Mouse (Mus musculus) forebrain, postnatal 0 days (tissue): ENCODE data around the gene Cd72. TPM values are rescaled to one million over a fixed set of nuclear protein-coding genes. Genes with fewer than 3 reads are reported as not detected.
"Not testable (repeated sequence)": the region's sequence is repeated elsewhere in the genome, so short reads cannot be mapped to it uniquely, and the experiment has no call there.

ENCODE experiments used
- ATAC-seq: fragments of 200-750 bp; cut with Nextera tagmentation; 2 replicates; pipeline ENCODE4 v1.8.0; 2017; ENCODE audit warnings: mild to moderate bottlenecking, moderate library complexity
- DNase-seq: peaks from one replicate; pipeline ENCODE4 v3.0.0-alpha.2; 2015
- H3K27ac ChIP-seq: fragments of 300-500 bp; sonication (generic); 2 replicates; pipeline ENCODE4 v1.5.1; 2014; ENCODE audit warnings: low read depth, mild to moderate bottlenecking, antibody characterized with exemption, low read length, moderate library complexity, mixed read lengths
- H3K27me3 ChIP-seq: fragments of 300-500 bp; sonication (generic); 2 replicates; pipeline ENCODE4 v1.6.1; 2014; ENCODE audit warnings: mild to moderate bottlenecking, low read length, mixed read lengths; ENCODE audit not compliant: insufficient read depth
- H3K36me3 ChIP-seq: fragments of 300-500 bp; sonication (generic); 2 replicates; pipeline ENCODE4 v1.6.1; 2014; ENCODE audit warnings: mild to moderate bottlenecking, moderate library complexity; ENCODE audit not compliant: insufficient read depth
- H3K4me1 ChIP-seq: fragments of 300-500 bp; sonication (generic); 2 replicates; pipeline ENCODE4 v1.6.1; 2014; ENCODE audit warnings: antibody characterized with exemption; ENCODE audit not compliant: insufficient read depth
- H3K4me2 ChIP-seq: fragments of 300-500 bp; sonication (generic); 2 replicates; pipeline ENCODE4 v1.6.1; 2014; ENCODE audit warnings: low read depth, mild to moderate bottlenecking, moderate library complexity
- H3K4me3 ChIP-seq: fragments of 300-500 bp; sonication (generic); 2 replicates; pipeline ENCODE4 v1.5.1; 2014; ENCODE audit warnings: low read depth, low read length, mixed read lengths
- H3K9ac ChIP-seq: fragments of 300-500 bp; sonication (generic); 2 replicates; pipeline ENCODE4 v1.6.1; 2014; ENCODE audit warnings: mild to moderate bottlenecking
- H3K9me3 ChIP-seq: fragments of 300-500 bp; sonication (generic); 2 replicates; pipeline ENCODE4 v1.6.1; 2016; ENCODE audit warnings: low read length
- CTCF ChIP-seq: sonication (generic); IDR thresholded peaks from 2 replicates; pipeline ENCODE4 v1.5.1; 2016; ENCODE audit warnings: antibody characterized with exemption, control low read depth, low read depth
- WGBS: fragments of 180-500 bp; shearing (Covaris S2); extraction: QIAGEN DNeasy Blood & Tissue Kit; methylation state at CpG from one replicate; pipeline ENCODE4 v1.1.7; 2014; 5-methylcytosine and 5-hydroxymethylcytosine counted together
- polyA plus RNA-seq: library from polyadenylated mRNA; unstranded; fragments of >200 nt; fragmentation: Nextera tagmentation; extraction: Ambion mirVana; gene quantifications from 2 replicates; pipeline ENCODE4 v1.2.1, GENCODE M21; 2015
- total RNA-seq: library from RNA; depleted of rRNA; stranded (reverse); fragments of >200 nt; gene quantifications from 2 replicates; pipeline ENCODE4 v1.2.3, GENCODE M21; 2014

Gene Cd72
- total and polyA plus RNA-seq, 2 experiments from 2014 or later, result 0.19 to 3.2 TPM

- H3K4me1 ChIP-seq, result no peaks in the 10 kb centered on the region
- H3K9me3 ChIP-seq, result no peaks in the 10 kb centered on the region
- H3K4me3 ChIP-seq, result no peak overlapping the region
- 96% methylated on average over 3 of the region's 3 CpGs for WGBS
- TF ChIP-seq CTCF, result no peak
- H3K27ac ChIP-seq, result no peak overlapping the region
- DNase-seq (no peak), ATAC-seq (no peak)
- H3K36me3 ChIP-seq, result no peaks in the 10 kb centered on the region
- no peak overlapping the region for H3K9ac ChIP-seq
- H3K27me3 ChIP-seq, result no peaks in the 10 kb centered on the region
- H3K4me2 ChIP-seq, result no peak overlapping the region
Observed at GRCm38 (mm10) chr4:43489611-43490010, 35.2 kb upstream of the Cd72 start.

GRCm38 (mm10) chr4:43485666-43486065, 31.2 kb upstream of the Cd72 start:
- not testable (repeated sequence) for H3K4me3 ChIP-seq, H3K9ac ChIP-seq, H3K27me3 ChIP-seq, H3K9me3 ChIP-seq, ATAC-seq, H3K4me1 ChIP-seq, H3K36me3 ChIP-seq, H3K4me2 ChIP-seq, DNase-seq, H3K27ac ChIP-seq
- WGBS, result 87% methylated on average over 5 of the region's 5 CpGs

GRCm38 (mm10) chr4:43483535-43484091, 29.2 kb upstream of the Cd72 start, which contains the start of gene Sit1:
TSS of gene Sit1 (minus strand) at chr4:43483734.
- no peak within 1 kb of the TSS for H3K4me3 ChIP-seq
- WGBS, result 64% methylated on average over 12 of the region's 12 CpGs
- H3K36me3 ChIP-seq, result no peaks in the 10 kb centered on the region
- H3K9me3 ChIP-seq, result no peaks in the 10 kb centered on the region
- no peak for ATAC-seq
- DNase-seq, result no peak
- no peak within 1 kb of the TSS for H3K4me2 ChIP-seq
- H3K27me3 ChIP-seq, result no peaks in the 10 kb centered on the region
- TF ChIP-seq CTCF, result no peak
- no peaks in the 10 kb centered on the region for H3K4me1 ChIP-seq
- H3K9ac ChIP-seq, result no peak within 1 kb of the TSS
- H3K27ac ChIP-seq, result no peak within 1 kb of the TSS

DNA sequence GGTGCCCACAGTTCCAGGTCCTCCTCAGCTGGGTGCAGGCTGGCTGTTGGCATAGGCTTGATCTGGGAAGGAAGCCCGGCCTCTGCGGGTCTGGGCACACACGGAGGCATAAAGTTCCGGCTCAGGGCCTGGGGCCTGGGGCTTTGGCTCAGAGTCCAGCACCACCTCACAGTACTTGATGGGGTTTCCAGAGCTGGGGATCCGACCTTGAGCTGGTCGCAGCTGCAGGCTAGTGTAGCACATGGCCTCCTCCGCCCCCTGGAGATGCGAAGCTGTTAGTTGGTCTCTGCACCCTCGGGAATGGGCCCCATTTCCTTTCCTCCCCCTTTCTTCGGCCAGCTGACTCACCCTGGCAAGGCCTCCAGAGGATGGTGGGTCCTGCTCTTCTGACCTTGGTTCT, 28.2 kb upstream of the Cd72 start:
- no peak for ATAC-seq
- 78% methylated on average over 10 of the region's 10 CpGs for WGBS
- H3K36me3 ChIP-seq, result no peaks in the 10 kb centered on the region
- no peak overlapping the region for H3K4me3 ChIP-seq
- no peak for TF ChIP-seq CTCF
- H3K9ac ChIP-seq, result no peak overlapping the region
- no peak overlapping the region for H3K4me2 ChIP-seq
- no peak overlapping the region for H3K27ac ChIP-seq
- no peaks in the 10 kb centered on the region for H3K27me3 ChIP-seq
- H3K9me3 ChIP-seq, result no peaks in the 10 kb centered on the region
- no peaks in the 10 kb centered on the region for H3K4me1 ChIP-seq
- no peak for DNase-seq

DNA sequence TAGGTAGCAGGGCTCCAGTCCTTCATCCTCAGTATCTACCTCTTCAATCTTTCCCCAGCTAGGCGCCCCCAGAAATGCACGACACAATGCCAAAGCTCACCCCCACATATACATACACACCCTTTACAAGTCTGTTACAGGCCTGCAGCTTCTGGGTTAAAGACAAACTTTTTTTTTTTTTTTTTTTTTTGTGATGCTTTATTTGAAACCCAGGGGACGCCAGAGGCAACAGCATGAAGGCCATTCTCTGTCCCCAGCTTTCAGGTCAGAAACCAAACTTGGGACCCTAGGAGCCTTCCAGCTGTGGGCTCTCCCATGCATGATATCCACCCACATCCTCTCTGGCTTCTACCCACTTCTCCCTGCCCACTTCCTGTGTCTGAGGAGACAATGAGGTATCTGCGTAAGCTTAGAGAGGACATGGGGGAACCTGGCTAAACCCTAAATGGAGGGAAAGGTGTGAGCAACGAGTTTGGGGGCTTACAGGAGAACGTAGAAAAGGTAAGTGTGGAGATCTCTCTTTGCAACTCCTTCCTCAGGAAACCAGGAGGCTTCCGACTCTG, 27.5 kb upstream of the Cd72 start:
- Histone ChIP-seq H3K4me2 (no peak overlapping the region), H3K36me3 (no peaks in the 10 kb centered on the region), H3K27ac (no peak overlapping the region), H3K4me1 (no peaks in the 10 kb centered on the region), H3K4me3 (no peak overlapping the region), H3K9me3 (no peaks in the 10 kb centered on the region), H3K9ac (no peak overlapping the region), H3K27me3 (no peaks in the 10 kb centered on the region)
- TF ChIP-seq CTCF, result no peak
- DNase-seq, result no peak
- WGBS, result 69% methylated on average over 7 of the region's 7 CpGs
- no peak for ATAC-seq

GRCm38 (mm10) chr4:43480985-43481384, 26.6 kb upstream of the Cd72 start:
- Histone ChIP-seq H3K4me2 (no peak overlapping the region), H3K9ac (no peak overlapping the region), H3K27ac (no peak overlapping the region), H3K4me3 (no peak overlapping the region), H3K27me3 (no peaks in the 10 kb centered on the region), H3K36me3 (no peaks in the 10 kb centered on the region), H3K9me3 (no peaks in the 10 kb centered on the region), H3K4me1 (no peaks in the 10 kb centered on the region)
- no peak for ATAC-seq
- WGBS, result 85% methylated on average over 5 of the region's 5 CpGs
- no peak for DNase-seq
- no peak for TF ChIP-seq CTCF

DNA sequence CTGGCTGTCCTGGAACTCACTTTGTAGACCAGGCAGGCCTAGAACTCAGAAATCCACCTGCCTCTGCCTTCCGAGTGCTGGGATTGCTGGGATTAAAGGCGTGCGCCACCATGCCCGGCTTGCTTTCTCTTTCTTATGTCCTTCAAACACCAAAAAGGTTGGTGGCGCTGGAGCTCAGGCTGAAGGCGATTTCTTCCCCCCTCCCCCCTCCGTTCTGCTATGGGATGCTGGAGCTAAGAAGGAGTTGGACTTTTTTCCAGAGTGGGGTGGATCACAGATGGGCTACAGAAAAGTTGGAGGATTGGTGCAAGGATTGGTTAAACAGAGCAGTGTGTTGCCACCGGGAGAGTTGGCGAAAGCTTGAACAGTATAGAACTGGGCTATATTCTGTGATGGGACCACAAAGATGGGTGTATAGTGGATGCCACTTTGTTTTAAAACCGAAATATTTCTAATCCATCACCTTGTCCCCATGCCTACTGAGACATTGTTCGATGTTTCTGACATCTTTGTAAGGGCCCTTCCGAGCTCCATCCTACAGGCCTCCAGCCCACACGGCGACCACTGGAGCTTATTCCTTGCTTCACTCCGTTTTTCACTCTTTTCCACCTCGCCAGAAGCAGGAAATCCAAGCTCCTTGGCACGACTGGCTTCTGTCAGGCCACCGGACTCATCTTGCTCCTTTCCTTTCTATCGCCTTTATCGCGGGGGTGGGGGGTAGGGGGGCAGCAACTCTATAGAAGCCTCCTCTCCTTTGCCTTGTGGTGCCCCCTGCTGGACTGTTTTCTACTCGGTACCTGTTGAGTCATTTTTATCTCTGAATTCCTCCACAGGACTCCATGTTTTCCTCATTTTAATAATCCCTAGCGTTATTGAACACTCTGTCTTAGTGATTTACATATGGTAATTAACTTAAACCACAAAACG, 24.7 kb upstream of the Cd72 start:
- no peak overlapping the region for H3K4me2 ChIP-seq
- H3K36me3 ChIP-seq, result no peaks in the 10 kb centered on the region
- H3K4me1 ChIP-seq, result no peaks in the 10 kb centered on the region
- 45% methylated on average over 24 of the region's 24 CpGs for WGBS
- H3K9me3 ChIP-seq, result no peaks in the 10 kb centered on the region
- no peak overlapping the region for H3K9ac ChIP-seq
- DNase-seq (peak; percentile 36), ATAC-seq (no peak)
- H3K4me3 ChIP-seq, result no peak overlapping the region
- peak; percentile 52 for TF ChIP-seq CTCF
- H3K27ac ChIP-seq, result no peak overlapping the region
- no peaks in the 10 kb centered on the region for H3K27me3 ChIP-seq
